ENCODE assay signal across 25 mouse cellular contexts in genomic region chr4:124818832-124819231, GRCm38 (mm10). TPM values are rescaled to one million over a fixed set of nuclear protein-coding genes. Genes with fewer than 3 reads are reported as not detected.
DNase-seq lines count a peak whose midpoint lies in the region; ATAC-seq and TF ChIP-seq lines count a peak whose summit lies in the region.
"Had no signal": no experiment of that assay in that cellular context is flagged by ENCODE, and none has a peak within 500 bp of the region (broad histone marks: within the 10 kb centered on the region; RNA-seq: fewer than 3 reads in every experiment).

No protein-coding gene starts in this region.

- H3K9me3 ChIP-seq in intestine, embryonic 15.5 days, result no peaks in the 10 kb centered on the region
- no peaks in the 10 kb centered on the region for H3K9me3 ChIP-seq in intestine, postnatal 0 days (ENCODE audit: control insufficient read depth)
- H3K9me3 ChIP-seq: embryonic facial prominence, embryonic 10.5 days; embryonic facial prominence, embryonic 12.5 days; forebrain, embryonic 13.5 days; forebrain, embryonic 15.5 days; G1E had no signal

- no peak overlapping the region for H3K27ac ChIP-seq in intestine, embryonic 15.5 days
- 0 out of 2 replicates have a peak overlapping the region, but pooled peaks have one; percentile 5 for H3K27ac ChIP-seq in intestine, postnatal 0 days (ENCODE audit: low read depth, low read length)
- H3K27ac ChIP-seq in small intestine, adult 2 months (ENCODE audit: insufficient read depth, low read depth, low read length), result peak overlapping the region; percentile 48; the same call in 1 of the 2 replicates
- no peak overlapping the region for H3K27ac ChIP-seq in gastrocnemius, adult 2 months
- H3K27ac ChIP-seq in left cerebral cortex, adult 2 months, result no peak overlapping the region
- H3K27ac ChIP-seq: embryonic facial prominence, embryonic 10.5 days; embryonic facial prominence, embryonic 12.5 days; forebrain, embryonic 13.5 days; forebrain, embryonic 15.5 days had no signal

- H3K9ac ChIP-seq in intestine, embryonic 15.5 days, result no peak overlapping the region
- H3K9ac ChIP-seq in intestine, postnatal 0 days (ENCODE audit: low read depth, low read length), result no peak overlapping the region
- H3K9ac ChIP-seq: embryonic facial prominence, embryonic 12.5 days; forebrain, embryonic 13.5 days; forebrain, embryonic 15.5 days; forebrain, postnatal 0 days had no signal

- no peaks in the 10 kb centered on the region for H3K27me3 ChIP-seq in intestine, embryonic 15.5 days (replicated peaks)
- H3K27me3 ChIP-seq in intestine, postnatal 0 days (replicated peaks; ENCODE audit: control insufficient read depth, insufficient read depth, low read length), result no peaks in the 10 kb centered on the region
- no peaks in the 10 kb centered on the region for H3K27me3 ChIP-seq in small intestine, adult 2 months (ENCODE audit: control insufficient read depth, insufficient read depth, low read length)
- H3K27me3 ChIP-seq: embryonic facial prominence, embryonic 12.5 days; forebrain, embryonic 13.5 days; forebrain, embryonic 15.5 days; Patski had no signal

- ATAC-seq in intestine, embryonic 15.5 days, result peak; percentile 63
- peak; percentile 71 for ATAC-seq in intestine, postnatal 0 days
- ATAC-seq: activated CD4-positive, CD25-positive, alpha-beta regulatory T cell, adult 4 months; forebrain, embryonic 13.5 days; forebrain, embryonic 15.5 days; forebrain, postnatal 0 days; Patski had no signal

- 70% methylated on average over 4 of the region's 4 CpGs for WGBS in intestine, embryonic 15.5 days
- WGBS in intestine, postnatal 0 days, result 45% methylated on average over 4 of the region's 4 CpGs
- 22% methylated on average over 4 of the region's 4 CpGs for WGBS in small intestine, adult 2 months

- peaks cover 11% of the 10 kb centered on the region for H3K4me1 ChIP-seq in intestine, embryonic 15.5 days (replicated peaks)
- 0 out of 2 replicates have a peak, but pooled peaks cover 4% of the 10 kb centered on the region for H3K4me1 ChIP-seq in intestine, postnatal 0 days (replicated peaks; ENCODE audit: control insufficient read depth, insufficient read depth, low read length)
- H3K4me1 ChIP-seq in small intestine, adult 2 months (ENCODE audit: control insufficient read depth, insufficient read depth, insufficient read length, low read length), result peaks cover 14% of the 10 kb centered on the region; the same call in 1 of the 2 replicates
- H3K4me1 ChIP-seq: embryonic facial prominence, embryonic 12.5 days had no signal

- intact Hi-C loops in gastrocnemius, adult 2 months (cut with DNase I), result no loop called here
- intact Hi-C loops in left cerebral cortex, adult 2 months (cut with DNase I), result no loop called here

- no peak for TF ChIP-seq CTCF in intestine, postnatal 0 days (IDR thresholded peaks at IDR 0.05; ENCODE audit: low read depth)
- no peak for TF ChIP-seq CTCF in small intestine, adult 2 months (IDR thresholded peaks at IDR 0.05; ENCODE audit: extremely low read depth, insufficient read length, insufficient replicate concordance, low read depth, low read length)
- TF ChIP-seq CTCF in gastrocnemius, adult 2 months (IDR thresholded peaks at IDR 0.05), result no peak
- no peak for TF ChIP-seq CTCF in left cerebral cortex, adult 2 months (IDR thresholded peaks at IDR 0.05)

- no peak for TF ChIP-seq POLR2A in small intestine, adult 2 months (IDR thresholded peaks at IDR 0.05; ENCODE audit: low read depth, low read length)

- no peak overlapping the region for H3K4me2 ChIP-seq in intestine, embryonic 15.5 days (replicated peaks)
- no peak overlapping the region; the same call in 1 of the 2 replicates for H3K4me2 ChIP-seq in intestine, postnatal 0 days (replicated peaks; ENCODE audit: low read depth)
- H3K4me2 ChIP-seq: embryonic facial prominence, embryonic 12.5 days; forebrain, embryonic 13.5 days; forebrain, embryonic 15.5 days had no signal

- DNase-seq in R1 (ENCODE audit: low read depth, low spot score), result peak; percentile 46
- no peak for DNase-seq in ovary, adult 18-20 months (ENCODE audit: low spot score)
- no peak for DNase-seq in gastrocnemius, adult 2 months
- no peak for DNase-seq in embryo, embryonic 10.5 days (ENCODE audit: low spot score)
- DNase-seq in left cerebral cortex, adult 2 months (ENCODE audit: extremely low spot score in 1 of 2, low spot score in 2 of 2), result no peak
- DNase-seq: adrenal gland, adult 2 months; adrenal gland, postnatal 10 days; adrenal gland, postnatal 25 days; cerebellum, adult 11 months; cerebellum, adult 18-20 months; cerebellum, adult 8-10 months; cerebellum, adult 9-11 months; cerebellum, postnatal 14 days; cerebellum, postnatal 36 days; forebrain, postnatal 0 days had no signal

- peaks cover 3% of the 10 kb centered on the region; the same call in 1 of the 2 replicates for H3K36me3 ChIP-seq in intestine, embryonic 15.5 days
- H3K36me3 ChIP-seq in intestine, postnatal 0 days (ENCODE audit: control insufficient read depth, insufficient read depth), result peaks cover 40% of the 10 kb centered on the region
- peaks cover 39% of the 10 kb centered on the region for H3K36me3 ChIP-seq in small intestine, adult 2 months (ENCODE audit: control insufficient read depth, insufficient read depth, low read length)

- no peak overlapping the region for H3K4me3 ChIP-seq in intestine, embryonic 15.5 days (replicated peaks)
- H3K4me3 ChIP-seq in intestine, postnatal 0 days (ENCODE audit: low read depth, low read length), result no peak overlapping the region
- H3K4me3 ChIP-seq in small intestine, adult 2 months (ENCODE audit: low read depth, low read length), result no peak overlapping the region
- no peak overlapping the region for H3K4me3 ChIP-seq in gastrocnemius, adult 2 months
- H3K4me3 ChIP-seq in left cerebral cortex, adult 2 months, result no peak overlapping the region
- H3K4me3 ChIP-seq: embryonic facial prominence, embryonic 10.5 days; embryonic facial prominence, embryonic 12.5 days; forebrain, embryonic 13.5 days; forebrain, embryonic 15.5 days had no signal

RNA-seq across cellular contexts. Expression of gene Mtf1, which starts 16.9 kb away (rescaled TPM):
- polyA plus RNA-seq in intestine, embryonic 15.5 days (2015; fragmentation: Nextera tagmentation; extraction: Ambion mirVana), result 13.6 TPM in 2 replicates
- polyA plus RNA-seq in intestine, postnatal 0 days (2015; fragmentation: Nextera tagmentation; extraction: Ambion mirVana), result 10.4 and 11.5 TPM in 2 replicates
- polyA plus RNA-seq in small intestine, adult 2 months (2012; rRNA removed), result 2.8 and 12.4 TPM in 2 replicates
- total RNA-seq in gastrocnemius, adult 2 months (2021), result 10 to 100 TPM; 11.9 to 15.7 TPM
- total RNA-seq in left cerebral cortex, adult 2 months (2021), result 10 to 100 TPM; 26.1 to 28.4 TPM

RNA-seq across cellular contexts. Expression of gene Yrdc, which starts 31.6 kb away (rescaled TPM):
- 32.0 and 36.6 TPM in 2 replicates for polyA plus RNA-seq in intestine, embryonic 15.5 days (2015; fragmentation: Nextera tagmentation; extraction: Ambion mirVana)
- polyA plus RNA-seq in intestine, postnatal 0 days (2015; fragmentation: Nextera tagmentation; extraction: Ambion mirVana), result 19.9 and 22.7 TPM in 2 replicates
- 22.4 and 24.3 TPM in 2 replicates for polyA plus RNA-seq in small intestine, adult 2 months (2012; rRNA removed)
- total RNA-seq in gastrocnemius, adult 2 months (2021), result 10 to 100 TPM in 1 of 2 experiments, 1 to 10 TPM in 1; 9.4 to 11.4 TPM
- total RNA-seq in left cerebral cortex, adult 2 months (2021), result 10 to 100 TPM; 29.8 to 33.8 TPM

RNA-seq across cellular contexts. Expression of gene 1110065P20Rik, which starts 32.2 kb away (rescaled TPM):
- polyA plus RNA-seq in intestine, embryonic 15.5 days (2015; fragmentation: Nextera tagmentation; extraction: Ambion mirVana), result 43.3 and 47.7 TPM in 2 replicates
- 58.8 and 59.4 TPM in 2 replicates for polyA plus RNA-seq in intestine, postnatal 0 days (2015; fragmentation: Nextera tagmentation; extraction: Ambion mirVana)
- 29.9 and 31.4 TPM in 2 replicates for polyA plus RNA-seq in small intestine, adult 2 months (2012; rRNA removed)
- total RNA-seq in gastrocnemius, adult 2 months (2021), result 10 to 100 TPM; 18.4 to 23.0 TPM
- 10 to 100 TPM; 66.6 to 74.8 TPM for total RNA-seq in left cerebral cortex, adult 2 months (2021)

RNA-seq across cellular contexts. Expression of gene Maneal, which starts 43.1 kb away (rescaled TPM):
- polyA plus RNA-seq in intestine, embryonic 15.5 days (2015; fragmentation: Nextera tagmentation; extraction: Ambion mirVana), result 0.54 and 0.57 TPM in 2 replicates
- polyA plus RNA-seq in intestine, postnatal 0 days (2015; fragmentation: Nextera tagmentation; extraction: Ambion mirVana), result 0.17 and 0.24 TPM in 2 replicates
- 0.25 and 0.33 TPM in 2 replicates for polyA plus RNA-seq in small intestine, adult 2 months (2012; rRNA removed)
- under 1 TPM; 0.31 to 0.46 TPM for total RNA-seq in gastrocnemius, adult 2 months (2021)
- total RNA-seq in left cerebral cortex, adult 2 months (2021), result 10 to 100 TPM; 53.7 to 55.3 TPM
- polyA plus RNA-seq: G1E, Patski had no signal

Comparison
In these comparisons a context has a peak if more than half of its experiments do, and no peak if none do; other contexts are left out.
1. H3K27ac ChIP-seq: peak in intestine, postnatal 0 days (single experiment) and small intestine, adult 2 months (single experiment); none in intestine, embryonic 15.5 days (single experiment), gastrocnemius, adult 2 months (single experiment) and left cerebral cortex, adult 2 months (single experiment).